Mouse (Mus musculus) macrophage (primary cell): ENCODE data around the gene Vmn1r158. TPM values are rescaled to one million over a fixed set of nuclear protein-coding genes. Genes with fewer than 3 reads are reported as not detected.
"Not testable (repeated sequence)": the region's sequence is repeated elsewhere in the genome, so short reads cannot be mapped to it uniquely, and the experiment has no call there.

ENCODE experiments used
- H3K27ac ChIP-seq: fragments of 350-480 bp; formaldehyde crosslinking; 2 replicates; pipeline ENCODE4 v1.9.0; 2021
- H3K36me3 ChIP-seq: fragments of 350-480 bp; formaldehyde crosslinking; 2 replicates; pipeline ENCODE4 v1.9.0; 2021; ENCODE audit errors: inconsistent target
- H3K4me3 ChIP-seq: fragments of 350-480 bp; formaldehyde crosslinking; 2 replicates; pipeline ENCODE4 v1.9.0; 2021; ENCODE audit errors: inconsistent target
- H3K79me2 ChIP-seq: fragments of 350-480 bp; formaldehyde crosslinking; 2 replicates; pipeline ENCODE4 v1.9.0; 2021; ENCODE audit errors: inconsistent target
- WGBS: methylation state at CpG from one replicate; pipeline ENCODE4 v1.1.7; 2026; ENCODE audit warnings: inconsistent platforms; ENCODE audit not compliant: missing documents; 5-methylcytosine and 5-hydroxymethylcytosine counted together
- polyA plus RNA-seq: library from polyadenylated mRNA; stranded (reverse); fragments of 250-400 nt; gene quantifications from 3 replicates; pipeline ENCODE4 v1.2.4, GENCODE M21; 2018; ENCODE audit warnings: inconsistent platforms
- total RNA-seq, 78 experiments: library from RNA; depleted of rRNA; stranded (reverse); fragments of 250-400 nt; gene quantifications; 1 replicate in 9 of 78; 2 replicates in 24 of 78; 3 replicates in 43 of 78; 4 replicates in 2 of 78; pipeline ENCODE4 v1.2.4; 2018; ENCODE audit warnings: inconsistent platforms in 56 of 78

The Vmn1r158 gene
- total RNA-seq (2018; cell fraction: chromatin; rRNA removed) = not detected
- not detected for total RNA-seq (2018; cell fraction: cytosol; rRNA removed)
- not detected for total RNA-seq (2018; cell fraction: nucleus; rRNA removed)
- polyA plus RNA-seq = not detected in 3 replicates

- not testable (repeated sequence) for H3K36me3 ChIP-seq
- 93% methylated on average over 1 of the region's 2 CpGs for WGBS
Observed at GRCm38 (mm10) chr7:22790682-22791081, at the start of gene Vmn1r158. Gene Vmn1r158, minus strand, starts transcription at chr7:22790782.

GRCm38 (mm10) chr7:22775981-22776380 lies 14.6 kb downstream of the Vmn1r158 start:
- not testable (repeated sequence) for H3K36me3 ChIP-seq, H3K4me3 ChIP-seq, H3K27ac ChIP-seq, H3K79me2 ChIP-seq
- WGBS = 100% methylated on average over 1 of the region's 11 CpGs

More at GRCm38 (mm10) chr7:22790682-22791081, at the start of gene Vmn1r158:
- H3K27ac ChIP-seq, H3K79me2 ChIP-seq, H3K4me3 ChIP-seq: not testable (repeated sequence)

GRCm38 (mm10) chr7:22761397-22761796 lies 29.2 kb downstream of the Vmn1r158 start, which contains the start of gene Vmn1r157:
Gene Vmn1r157, plus strand, starts transcription at chr7:22761697.
- 37% methylated on average over 2 of the region's 3 CpGs for WGBS
- H3K36me3 ChIP-seq, H3K4me3 ChIP-seq, H3K27ac ChIP-seq, H3K79me2 ChIP-seq: not testable (repeated sequence)

Other genes with a start within 250 kb of the Vmn1r158 start
- not detected in 3 replicates for gene Gm4201, start 225.4 kb downstream of the Vmn1r158 start, polyA plus RNA-seq
- gene Gm4565, start 202.7 kb downstream of the Vmn1r158 start, polyA plus RNA-seq = not detected in 3 replicates
- not detected in 3 replicates for gene Vmn1r155, start 132.8 kb downstream of the Vmn1r158 start, polyA plus RNA-seq
- not detected in 3 replicates for gene Gm8693, start 98.5 kb downstream of the Vmn1r158 start, polyA plus RNA-seq
- gene Gm4567, start 71.1 kb downstream of the Vmn1r158 start, polyA plus RNA-seq = not detected in 3 replicates
- gene Vmn1r157, start 29.1 kb downstream of the Vmn1r158 start, polyA plus RNA-seq = not detected in 3 replicates
- gene Vmn1r159, start 52.8 kb upstream of the Vmn1r158 start, polyA plus RNA-seq = not detected in 3 replicates
- not detected in 3 replicates for gene Vmn1r160, start 80.4 kb upstream of the Vmn1r158 start, polyA plus RNA-seq
- not detected in 3 replicates for gene Gm4214, start 193.9 kb upstream of the Vmn1r158 start, polyA plus RNA-seq
- not detected in 3 replicates for gene Gm4216, start 229.1 kb upstream of the Vmn1r158 start, polyA plus RNA-seq